In the genomic region with DNA sequence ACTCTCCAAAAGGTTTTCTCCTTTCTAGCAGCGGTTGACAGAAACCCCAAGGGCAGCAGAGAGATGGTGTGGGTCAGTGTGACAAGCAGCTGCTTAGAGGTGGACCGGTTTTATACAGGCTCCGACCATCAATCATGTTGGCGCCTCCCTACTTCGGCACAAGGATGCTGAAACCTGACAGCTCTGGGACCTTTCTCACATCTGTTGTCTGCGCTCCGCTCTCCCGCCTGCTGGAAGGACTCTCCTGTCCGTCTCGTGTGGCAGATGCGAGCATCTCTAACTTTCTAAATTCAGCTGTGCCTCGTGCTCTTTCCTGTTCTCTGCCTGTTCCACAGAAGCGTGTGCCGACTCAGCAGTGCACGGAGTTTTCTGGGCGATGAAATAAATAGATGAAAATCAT, we compare ENCODE assay signal across 11 mouse cellular contexts. TPM values are rescaled to one million over a fixed set of nuclear protein-coding genes. Genes with fewer than 3 reads are reported as not detected.
DNase-seq lines count a peak whose midpoint lies in the region; ATAC-seq and TF ChIP-seq lines count a peak whose summit lies in the region.
"Had no signal": no experiment of that assay in that cellular context is flagged by ENCODE, and none has a peak within 500 bp of the region (broad histone marks: within the 10 kb centered on the region; RNA-seq: fewer than 3 reads in every experiment).

A gene (minus strand): TSS at position 210 of the 400 bp plus-strand sequence.

- no peaks in the 10 kb centered on the region for H3K27me3 ChIP-seq in cerebellum, adult 2 months (ENCODE audit: control insufficient read depth, insufficient read depth, low read length)
- no peaks in the 10 kb centered on the region for H3K27me3 ChIP-seq in lung, embryonic 14.5 days (ENCODE audit: insufficient read depth, low read length)
- no peaks in the 10 kb centered on the region for H3K27me3 ChIP-seq in limb, embryonic 12.5 days
- H3K27me3 ChIP-seq in lung, postnatal 0 days (replicated peaks; ENCODE audit: insufficient read depth, low read length) = no peaks in the 10 kb centered on the region
- H3K27me3 ChIP-seq: forebrain, embryonic 12.5 days had no signal

- H3K4me1 ChIP-seq in cerebellum, adult 2 months (ENCODE audit: control insufficient read depth, insufficient read depth, low read length) = no peaks in the 10 kb centered on the region
- H3K4me1 ChIP-seq in lung, embryonic 14.5 days (ENCODE audit: insufficient read depth) = no peaks in the 10 kb centered on the region
- peaks cover 4% of the 10 kb centered on the region for H3K4me1 ChIP-seq in limb, embryonic 12.5 days (replicated peaks)
- no peaks in the 10 kb centered on the region for H3K4me1 ChIP-seq in lung, postnatal 0 days (ENCODE audit: insufficient read depth, low read depth, low read length)

- ATAC-seq in lung, embryonic 14.5 days (ENCODE audit: insufficient read depth) = no peak
- ATAC-seq in limb, embryonic 12.5 days (ENCODE audit: insufficient number of reproducible peaks, insufficient read depth, low FRiP score, low TSS enrichment, low read depth) = no peak
- ATAC-seq in lung, postnatal 0 days = no peak

- no peak for TF ChIP-seq POLR2A in cerebellum, adult 2 months (IDR thresholded peaks at IDR 0.05; ENCODE audit: borderline replicate concordance, insufficient read depth, low read length)

- no peak within 1 kb of the TSS for H3K4me3 ChIP-seq in cerebellum, adult 2 months (replicated peaks; ENCODE audit: insufficient read depth, low read depth, low read length)
- no peak within 1 kb of the TSS for H3K4me3 ChIP-seq in lung, embryonic 14.5 days (ENCODE audit: low read depth, low read length)
- peak within 1 kb of the TSS; percentile 19 for H3K4me3 ChIP-seq in limb, embryonic 12.5 days (replicated peaks)
- no peak within 1 kb of the TSS for H3K4me3 ChIP-seq in lung, postnatal 0 days (ENCODE audit: low read depth, low read length)
- H3K4me3 ChIP-seq: forebrain, embryonic 12.5 days had no signal

- no peak for DNase-seq in cerebellum, adult 2 months
- no peak for DNase-seq in cerebellum, postnatal 4 days (ENCODE audit: low spot score in 2 of 2)
- DNase-seq in lung, embryonic 14.5 days = peak; percentile 16
- no peak for DNase-seq in lung, postnatal 36 days
- DNase-seq in spleen, postnatal 36 days (ENCODE audit: low spot score in 2 of 2) = no peak
- no peak for DNase-seq in right cerebral cortex, adult 18-20 months
- DNase-seq in lung, postnatal 0 days (ENCODE audit: low spot score) = no peak
- DNase-seq: adrenal gland, postnatal 36 days; lung, postnatal 14 days had no signal

- H3K9ac ChIP-seq in lung, embryonic 14.5 days = no peak within 1 kb of the TSS
- no peak within 1 kb of the TSS; the same call in 1 of the 2 replicates for H3K9ac ChIP-seq in limb, embryonic 12.5 days (replicated peaks)
- H3K9ac ChIP-seq in lung, postnatal 0 days (replicated peaks; ENCODE audit: low read depth) = no peak within 1 kb of the TSS
- H3K9ac ChIP-seq: forebrain, embryonic 12.5 days had no signal

- H3K36me3 ChIP-seq in lung, embryonic 14.5 days (ENCODE audit: insufficient read depth) = no peaks in the 10 kb centered on the region
- H3K36me3 ChIP-seq in limb, embryonic 12.5 days = no peaks in the 10 kb centered on the region
- no peaks in the 10 kb centered on the region for H3K36me3 ChIP-seq in lung, postnatal 0 days (ENCODE audit: insufficient read depth, low read length)
- H3K36me3 ChIP-seq: forebrain, embryonic 12.5 days had no signal

- H3K9me3 ChIP-seq in lung, embryonic 14.5 days (ENCODE audit: low read depth, low read length) = no peaks in the 10 kb centered on the region
- no peaks in the 10 kb centered on the region for H3K9me3 ChIP-seq in limb, embryonic 12.5 days
- H3K9me3 ChIP-seq in lung, postnatal 0 days (ENCODE audit: low read length) = no peaks in the 10 kb centered on the region
- H3K9me3 ChIP-seq: forebrain, embryonic 12.5 days had no signal

- TF ChIP-seq CTCF in cerebellum, adult 2 months (IDR thresholded peaks at IDR 0.05; ENCODE audit: borderline replicate concordance, insufficient read depth, low read depth, low read length) = no peak
- TF ChIP-seq CTCF in lung, embryonic 14.5 days (IDR thresholded peaks at IDR 0.05; ENCODE audit: low read depth) = no peak
- no peak for TF ChIP-seq CTCF in lung, postnatal 0 days (IDR thresholded peaks at IDR 0.05)

- no peak within 1 kb of the TSS for H3K27ac ChIP-seq in cerebellum, adult 2 months (ENCODE audit: insufficient read depth, low read length)
- no peak within 1 kb of the TSS for H3K27ac ChIP-seq in lung, embryonic 14.5 days (ENCODE audit: low read depth)
- no peak within 1 kb of the TSS for H3K27ac ChIP-seq in limb, embryonic 12.5 days
- no peak within 1 kb of the TSS for H3K27ac ChIP-seq in lung, postnatal 0 days (ENCODE audit: low read length)
- H3K27ac ChIP-seq: forebrain, embryonic 12.5 days had no signal

- WGBS in cerebellum, adult 2 months = 15% methylated on average over 16 of the region's 16 CpGs
- WGBS in lung, embryonic 14.5 days = 17% methylated on average over 16 of the region's 16 CpGs
- WGBS in limb, embryonic 12.5 days = 12% methylated on average over 16 of the region's 16 CpGs
- WGBS in lung, postnatal 0 days = 16% methylated on average over 16 of the region's 16 CpGs

- TF ChIP-seq EP300 in lung, postnatal 0 days (IDR thresholded peaks at IDR 0.05) = no peak

- no peak within 1 kb of the TSS for H3K4me2 ChIP-seq in lung, embryonic 14.5 days
- H3K4me2 ChIP-seq in limb, embryonic 12.5 days = peak within 1 kb of the TSS; percentile 48
- H3K4me2 ChIP-seq in lung, postnatal 0 days (replicated peaks; ENCODE audit: low read depth, low read length) = no peak within 1 kb of the TSS
- H3K4me2 ChIP-seq: forebrain, embryonic 12.5 days had no signal

RNA-seq across cellular contexts. Expression of the gene that starts here (rescaled TPM):
- polyA plus RNA-seq in cerebellum, adult 2 months (2012; rRNA removed) = 37.1 and 46.5 TPM in 2 replicates
- 0.09 and 0.18 TPM in 2 replicates for polyA plus RNA-seq in lung, embryonic 14.5 days (2014; fragmentation: Nextera tagmentation; extraction: Ambion mirVana)
- polyA plus RNA-seq in limb, embryonic 12.5 days (2016; fragmentation: Nextera tagmentation; extraction: Ambion mirVana) = 18.6 and 19.4 TPM in 2 replicates
- polyA plus RNA-seq in lung, postnatal 0 days (2015; fragmentation: Nextera tagmentation; extraction: Ambion mirVana) = 0.10 and 0.12 TPM in 2 replicates

Comparison
In these comparisons a context has a peak if more than half of its experiments do, and no peak if none do; other contexts are left out.
1. RNA of the gene that starts here (polyA plus RNA-seq): 37.1 to 46.5 TPM in cerebellum, adult 2 months and 18.6 to 19.4 TPM in limb, embryonic 12.5 days; 0.10 to 0.12 TPM in lung, postnatal 0 days and 0.09 to 0.18 TPM in lung, embryonic 14.5 days; every median in the first group is over 10 times any median in the second.
2. Peak in DNase-seq in lung, embryonic 14.5 days; RNA of the gene not detected or under 1 TPM.